Mouse (Mus musculus) frontal cortex, postnatal 25 days (tissue): ENCODE data around the gene Mast3.
A peak's percentile ranks its signal among the peaks of the same experiment; 100 is the strongest.

Source experiments
- DNase-seq, 2 experiments: peaks; one replicate each; pipeline ENCODE4 v3.0.0; 2022; ENCODE audit warnings: low spot score in 2 of 2

Gene Mast3

GRCm38 (mm10) chr8:70762118-70762517 lies 42.7 kb downstream of the Mast3 start:
- no peak for DNase-seq

GRCm38 (mm10) chr8:70760775-70761406 lies 44.0 kb downstream of the Mast3 start, which contains the start of gene Mpv17l2:
Gene Mpv17l2, minus strand, starts transcription at chr8:70760946.
- DNase-seq, result peak; percentile 82 to 90

- DNase-seq, result no peak
Observed at GRCm38 (mm10) chr8:70760350-70760749, 44.5 kb downstream of the Mast3 start.

GRCm38 (mm10) chr8:70758616-70759561 lies 46.0 kb downstream of the Mast3 start:
- DNase-seq, result no peak

- peak in 1 of 2 experiments; percentile 7 for DNase-seq
Observed at GRCm38 (mm10) chr8:70758308-70758615, 46.6 kb downstream of the Mast3 start.

- peak in 1 of 2 experiments; percentile 28 for DNase-seq
Observed at GRCm38 (mm10) chr8:70757523-70758307, 47.1 kb downstream of the Mast3 start.

GRCm38 (mm10) chr8:70756476-70757040 lies 48.3 kb downstream of the Mast3 start:
- peak in 1 of 2 experiments; percentile 7 for DNase-seq

- DNase-seq, result peak in 1 of 2 experiments; percentile 7
Observed at GRCm38 (mm10) chr8:70755661-70756475, 49.0 kb downstream of the Mast3 start.

- peak; percentile 63 to 71 for DNase-seq
Observed at GRCm38 (mm10) chr8:70754871-70755660, 49.8 kb downstream of the Mast3 start.

GRCm38 (mm10) chr8:70754043-70754870 lies 50.6 kb downstream of the Mast3 start, which contains the start of gene Rab3a:
Gene Rab3a, plus strand, starts transcription at chr8:70754679.
- DNase-seq, result peak; percentile 91 to 94

GRCm38 (mm10) chr8:70753151-70753550 lies 51.7 kb downstream of the Mast3 start:
- peak; percentile 68 to 82 for DNase-seq

- peak; percentile 66 to 75 for DNase-seq
Observed at GRCm38 (mm10) chr8:70752000-70752764, 52.7 kb downstream of the Mast3 start.

GRCm38 (mm10) chr8:70750128-70750680 lies 54.6 kb downstream of the Mast3 start:
- no peak for DNase-seq

GRCm38 (mm10) chr8:70749097-70749674 lies 55.7 kb downstream of the Mast3 start:
- DNase-seq, result no peak

GRCm38 (mm10) chr8:70748246-70749096 lies 56.4 kb downstream of the Mast3 start:
- DNase-seq, result no peak

GRCm38 (mm10) chr8:70747211-70747890 lies 57.5 kb downstream of the Mast3 start:
- DNase-seq, result no peak
